Mouse (Mus musculus) myocyte (in vitro differentiated cells): ENCODE measurements at regions not wholly inside any gene's neighbourhood (a gene's known extent, or its start where the extent isn't known, plus 50 kb on each side); places are given as distances from the start of the nearest gene placed in this dataset.
A peak's percentile ranks its signal among the peaks of the same experiment; 100 is the strongest.

ENCODE experiments used
- H3K27me3 ChIP-seq: one replicate; pipeline ENCODE4 v1.6.1; 2011; ENCODE audit not compliant: control insufficient read depth, insufficient read depth, insufficient read length
- H3K36me3 ChIP-seq: one replicate; pipeline ENCODE4 v1.6.1; 2011; ENCODE audit not compliant: control insufficient read depth, insufficient read depth
- H3K4me2 ChIP-seq: one replicate; pipeline ENCODE4 v1.6.1; 2011; ENCODE audit warnings: low read depth, control low read depth
- H3K4me3 ChIP-seq: one replicate; pipeline ENCODE4 v1.5.1; 2011; ENCODE audit warnings: mild to moderate bottlenecking, control low read depth, moderate library complexity
- H3K79me2 ChIP-seq: one replicate; pipeline ENCODE4 v1.6.1; 2011; ENCODE audit not compliant: control insufficient read depth, insufficient read depth
- H3ac ChIP-seq: one replicate; pipeline ENCODE4 v1.6.1; 2011; ENCODE audit not compliant: control insufficient read depth, insufficient read length
- CEBPB ChIP-seq: IDR thresholded peaks from 2 replicates; pipeline ENCODE4 v1.6.1; 2011; ENCODE audit warnings: mild to moderate bottlenecking, moderate library complexity; ENCODE audit not compliant: poor library complexity, insufficient read depth, severe bottlenecking
- E2F4 ChIP-seq: IDR thresholded peaks from one replicate; pipeline ENCODE4 v1.6.1; 2011; ENCODE audit warnings: mild to moderate bottlenecking, control low read depth, moderate library complexity; ENCODE audit not compliant: insufficient read depth
- MAX ChIP-seq: IDR thresholded peaks from one replicate; pipeline ENCODE4 v1.6.1; 2011; ENCODE audit warnings: low read depth, mild to moderate bottlenecking, control low read depth
- MYOD1 ChIP-seq, 3 experiments: IDR thresholded peaks; one replicate each; pipeline ENCODE4 v1.6.1; 2011; ENCODE audit warnings: control low read depth in 2 of 3, low read depth in 2 of 3, mild to moderate bottlenecking in 2 of 3, moderate library complexity in 1 of 3; ENCODE audit not compliant: insufficient read length in 2 of 3, control insufficient read depth in 1 of 3
- MYOG ChIP-seq, 3 experiments: IDR thresholded peaks; one replicate each; pipeline ENCODE4 v1.6.1; 2011; ENCODE audit warnings: control low read depth in 2 of 3, low read depth in 2 of 3, mild to moderate bottlenecking in 2 of 3; ENCODE audit not compliant: insufficient read length in 2 of 3, control insufficient read depth in 1 of 3, insufficient read depth in 1 of 3
- POLR2A ChIP-seq: IDR thresholded peaks from one replicate; pipeline ENCODE4 v1.6.1; 2011; ENCODE audit warnings: low read depth, mild to moderate bottlenecking, control low read depth, moderate library complexity; ENCODE audit not compliant: insufficient read length
- POLR2AphosphoS2 ChIP-seq: IDR thresholded peaks from one replicate; pipeline ENCODE4 v1.6.1; 2011; ENCODE audit warnings: low read depth, control low read depth; ENCODE audit not compliant: insufficient read length
- REST ChIP-seq: IDR thresholded peaks from one replicate; pipeline ENCODE4 v1.6.1; 2011; ENCODE audit warnings: mild to moderate bottlenecking, control low read depth, moderate library complexity; ENCODE audit not compliant: insufficient read depth, insufficient read length
- SRF ChIP-seq: IDR thresholded peaks from one replicate; pipeline ENCODE4 v1.6.1; 2011; ENCODE audit warnings: low read depth; ENCODE audit not compliant: control insufficient read depth, insufficient read length
- TCF12 ChIP-seq: IDR thresholded peaks from one replicate; pipeline ENCODE4 v1.6.1; 2011; ENCODE audit warnings: mild to moderate bottlenecking, control low read depth; ENCODE audit not compliant: poor library complexity, insufficient read depth, severe bottlenecking
- TCF3 ChIP-seq: IDR thresholded peaks from one replicate; pipeline ENCODE4 v1.6.1; 2011; ENCODE audit warnings: low read depth, control low read depth; ENCODE audit not compliant: insufficient read length
- USF1 ChIP-seq: IDR thresholded peaks from one replicate; pipeline ENCODE4 v1.6.1; 2011; ENCODE audit warnings: low read depth, mild to moderate bottlenecking, control low read depth, moderate library complexity

GRCm38 (mm10) chr13:70213017-70213416, 410.8 kb downstream of the Med10 start:
- Histone ChIP-seq H3K27me3 (no peaks in the 10 kb centered on the region), H3K4me2 (peak overlapping the region; percentile 24)
- TF ChIP-seq CEBPB = 0 out of 2 replicates have a peak, but pooled peaks have one; percentile 54
- TF ChIP-seq USF1 = no peak

GRCm38 (mm10) chr13:70213622-70214021, 411.4 kb downstream of the Med10 start:
- Histone ChIP-seq H3K27me3 (no peaks in the 10 kb centered on the region), H3K79me2 (no peaks in the 10 kb centered on the region), H3K4me2 (peak overlapping the region; percentile 24), H3K4me3 (no peak overlapping the region), H3ac (no peak overlapping the region), H3K36me3 (no peaks in the 10 kb centered on the region)
- TF ChIP-seq CEBPB (no peak), POLR2A (no peak), TCF12 (no peak), POLR2AphosphoS2 (no peak)

More at GRCm38 (mm10) chr13:70213017-70213416, 410.8 kb downstream of the Med10 start:
- Histone ChIP-seq H3K79me2 (no peaks in the 10 kb centered on the region), H3K36me3 (no peaks in the 10 kb centered on the region), H3K4me3 (no peak overlapping the region), H3ac (no peak overlapping the region)

GRCm38 (mm10) chr13:70214022-70214654, 411.9 kb downstream of the Med10 start:
- H3K27me3 ChIP-seq = no peaks in the 10 kb centered on the region
- H3K4me2 ChIP-seq = no peak overlapping the region
- H3K36me3 ChIP-seq = no peaks in the 10 kb centered on the region
- no peak overlapping the region for H3ac ChIP-seq
- no peak for TF ChIP-seq MYOG (IDR thresholded peaks at IDR 0.05; ENCODE audit: control insufficient read depth in 1 of 3, insufficient read depth in 1 of 3, insufficient read length in 2 of 3, low read depth in 2 of 3)
- TF ChIP-seq USF1 = no peak
- TF ChIP-seq MAX = no peak
- TF ChIP-seq REST = no peak
- TF ChIP-seq CEBPB = no peak
- no peak for TF ChIP-seq E2F4
- no peak for TF ChIP-seq TCF12
- TF ChIP-seq POLR2AphosphoS2 = no peak
- no peak for TF ChIP-seq POLR2A
- no peak for TF ChIP-seq MYOD1 (IDR thresholded peaks at IDR 0.05; ENCODE audit: control insufficient read depth in 1 of 3, insufficient read length in 2 of 3, low read depth in 2 of 3)
- TF ChIP-seq SRF = no peak
- no peak for TF ChIP-seq TCF3
- H3K79me2 ChIP-seq = no peaks in the 10 kb centered on the region
- H3K4me3 ChIP-seq = no peak overlapping the region

- Histone ChIP-seq H3K36me3 (no peaks in the 10 kb centered on the region), H3K4me3 (no peak overlapping the region), H3K27me3 (no peaks in the 10 kb centered on the region), H3K79me2 (no peaks in the 10 kb centered on the region), H3ac (no peak overlapping the region), H3K4me2 (no peak overlapping the region)
- TF ChIP-seq REST = no peak
- no peak for TF ChIP-seq MYOG (IDR thresholded peaks at IDR 0.05; ENCODE audit: control insufficient read depth in 1 of 3, insufficient read depth in 1 of 3, insufficient read length in 2 of 3, low read depth in 2 of 3)
- TF ChIP-seq TCF3 = no peak
- TF ChIP-seq CEBPB = no peak
- TF ChIP-seq POLR2A = no peak
Observed at GRCm38 (mm10) chr13:70216134-70216533, 413.9 kb downstream of the Med10 start.

GRCm38 (mm10) chr13:70217429-70218133, 415.4 kb downstream of the Med10 start:
- no peak overlapping the region for H3ac ChIP-seq

GRCm38 (mm10) chr13:70223485-70223884, 413.9 kb downstream of the Ice1 start:
- Histone ChIP-seq H3K79me2 (no peaks in the 10 kb centered on the region), H3K27me3 (no peaks in the 10 kb centered on the region), H3K4me3 (no peak overlapping the region), H3ac (no peak overlapping the region), H3K4me2 (no peak overlapping the region), H3K36me3 (no peaks in the 10 kb centered on the region)
- no peak for TF ChIP-seq TCF12
- no peak for TF ChIP-seq CEBPB
- TF ChIP-seq MYOG (IDR thresholded peaks at IDR 0.05; ENCODE audit: control insufficient read depth in 1 of 3, insufficient read depth in 1 of 3, insufficient read length in 2 of 3, low read depth in 2 of 3) = no peak
- no peak for TF ChIP-seq TCF3
- TF ChIP-seq USF1 = no peak
- no peak for TF ChIP-seq SRF
- no peak for TF ChIP-seq REST
- no peak for TF ChIP-seq POLR2AphosphoS2
- no peak for TF ChIP-seq POLR2A
- no peak for TF ChIP-seq E2F4
- no peak for TF ChIP-seq MAX
- TF ChIP-seq MYOD1 (IDR thresholded peaks at IDR 0.05; ENCODE audit: control insufficient read depth in 1 of 3, insufficient read length in 2 of 3, low read depth in 2 of 3) = no peak

More at GRCm38 (mm10) chr13:70217429-70218133, 415.4 kb downstream of the Med10 start:
- H3K27me3 ChIP-seq = no peaks in the 10 kb centered on the region
- no peaks in the 10 kb centered on the region for H3K79me2 ChIP-seq
- H3K4me2 ChIP-seq = no peak overlapping the region
- no peaks in the 10 kb centered on the region for H3K36me3 ChIP-seq
- TF ChIP-seq E2F4 = no peak
- H3K4me3 ChIP-seq = no peak overlapping the region
